Mouse (Mus musculus) testis, adult 2 months (tissue): ENCODE results near the gene Ndufb4. TPM values are rescaled to one million over a fixed set of nuclear protein-coding genes. Genes with fewer than 3 reads are reported as not detected.
A peak's percentile ranks its signal among the peaks of the same experiment; 100 is the strongest.

ENCODE experiments used
- H3K27ac ChIP-seq: fragments of 200-500 bp; 2 replicates; pipeline ENCODE4 v1.5.1; 2012; ENCODE audit warnings: low read depth, low read length; ENCODE audit not compliant: control insufficient read depth, insufficient read depth
- H3K27me3 ChIP-seq: fragments of 200-500 bp; 2 replicates; pipeline ENCODE4 v1.6.1; 2012; ENCODE audit warnings: mild to moderate bottlenecking, low read length, moderate library complexity; ENCODE audit not compliant: control insufficient read depth, insufficient read depth
- H3K36me3 ChIP-seq: fragments of 200-500 bp; 2 replicates; pipeline ENCODE4 v1.6.1; 2012; ENCODE audit warnings: mild to moderate bottlenecking, low read length; ENCODE audit not compliant: control insufficient read depth, insufficient read depth
- H3K4me1 ChIP-seq: fragments of 200-500 bp; 2 replicates; pipeline ENCODE4 v1.6.1; 2012; ENCODE audit warnings: low read length; ENCODE audit not compliant: control insufficient read depth, insufficient read depth
- H3K4me3 ChIP-seq: fragments of 200-500 bp; 2 replicates; pipeline ENCODE4 v1.5.1; 2012; ENCODE audit warnings: low read depth, mild to moderate bottlenecking, low read length, moderate library complexity, mixed read lengths; ENCODE audit not compliant: control insufficient read depth
- CTCF ChIP-seq: fragments of 200-500 bp; IDR thresholded peaks from 2 replicates; pipeline ENCODE4 v1.5.1; 2012; ENCODE audit warnings: low read depth, mild to moderate bottlenecking, inconsistent platforms, low read length, moderate library complexity; ENCODE audit not compliant: control insufficient read depth, insufficient read depth, insufficient replicate concordance
- POLR2A ChIP-seq: fragments of 200-500 bp; IDR thresholded peaks from 2 replicates; pipeline ENCODE4 v1.6.1; 2012; ENCODE audit warnings: low read depth, mild to moderate bottlenecking, inconsistent platforms, low read length, moderate library complexity; ENCODE audit not compliant: control insufficient read depth
- polyA plus RNA-seq: library from polyadenylated mRNA; depleted of rRNA; stranded (reverse); fragments of >200 nt; gene quantifications from 2 replicates; pipeline ENCODE4 v1.2.3, GENCODE M21; 2012

The Ndufb4 gene
- polyA plus RNA-seq, 1 experiment = 74.9 TPM

DNA sequence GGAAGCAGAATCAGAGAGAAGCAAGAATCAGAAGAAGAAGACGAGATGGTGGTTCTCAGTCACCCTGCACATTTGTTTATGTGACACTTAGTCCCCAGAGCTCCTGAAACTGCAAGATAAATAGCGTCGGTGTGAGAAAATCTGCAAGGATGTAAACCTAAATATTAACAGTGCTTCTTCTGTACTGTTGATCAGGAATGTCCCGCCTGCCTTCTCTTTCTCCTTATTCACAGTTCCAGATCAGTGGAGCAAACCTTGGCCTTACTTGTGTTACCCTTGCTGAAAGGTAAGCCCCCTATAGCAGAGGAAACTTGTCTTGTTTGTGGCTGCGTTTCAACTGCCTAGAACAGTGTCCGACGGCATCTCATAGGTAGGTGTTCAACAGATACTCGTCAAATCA lies 23.3 kb upstream of the Ndufb4 start:
- H3K36me3 ChIP-seq = no peaks in the 10 kb centered on the region
- no peak overlapping the region for H3K27ac ChIP-seq
- peaks cover 7% of the 10 kb centered on the region for H3K4me1 ChIP-seq
- no peak overlapping the region for H3K4me3 ChIP-seq
- TF ChIP-seq POLR2A = no peak
- H3K27me3 ChIP-seq = no peaks in the 10 kb centered on the region

DNA sequence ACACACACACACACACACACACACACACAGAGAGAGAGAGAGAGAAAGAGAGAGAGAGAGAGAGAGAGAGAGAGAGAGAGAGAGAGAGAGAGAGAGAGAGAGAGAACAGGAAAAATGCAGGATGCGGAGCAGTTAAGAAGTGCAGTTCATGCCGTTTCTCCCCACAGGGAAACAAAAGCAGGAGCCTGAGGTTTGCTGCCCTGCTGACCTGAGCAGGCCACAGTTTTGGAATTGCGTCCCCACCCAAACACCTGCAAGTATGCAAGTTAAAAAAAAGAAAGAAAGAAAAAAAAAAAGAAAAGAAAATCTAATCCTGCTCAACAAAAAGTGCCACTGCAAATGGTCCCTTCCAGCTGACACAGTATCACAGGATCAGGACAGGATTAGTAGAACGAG lies 22.4 kb upstream of the Ndufb4 start:
- no peak overlapping the region for H3K4me3 ChIP-seq
- TF ChIP-seq POLR2A = no peak
- TF ChIP-seq CTCF = no peak

DNA sequence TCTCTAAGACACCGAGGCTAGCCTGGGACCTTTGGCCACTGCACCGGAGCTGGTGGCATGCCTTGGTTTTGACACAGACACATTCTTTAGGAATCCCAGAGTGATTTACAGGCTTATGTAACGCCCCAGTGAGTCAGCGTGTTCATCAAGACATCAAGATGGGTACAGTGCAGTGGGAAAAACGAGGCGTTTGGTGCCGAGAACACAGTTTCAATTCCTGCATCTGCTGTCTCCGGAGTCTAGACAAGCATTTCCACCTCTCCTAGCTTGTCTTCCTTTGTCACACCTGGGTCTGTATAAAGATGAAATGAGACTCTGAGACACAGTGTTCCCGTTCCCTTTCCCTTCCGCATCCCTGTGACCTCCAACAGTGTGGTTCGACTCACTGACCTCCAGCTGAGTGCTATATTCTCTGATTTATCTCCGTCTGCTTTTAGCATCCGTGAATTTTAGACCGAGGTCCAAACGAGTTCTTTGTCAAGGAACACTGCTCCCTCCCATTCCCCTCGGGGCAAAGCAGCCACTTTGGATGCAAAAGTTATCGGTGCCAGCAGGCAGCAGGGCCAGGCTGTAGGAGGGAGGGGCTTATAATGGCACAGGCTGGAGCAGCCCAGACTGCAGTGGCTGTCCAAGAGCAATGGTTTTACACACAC lies 21.9 kb upstream of the Ndufb4 start:
- Histone ChIP-seq H3K27ac (no peak overlapping the region), H3K4me1 (peaks cover 7% of the 10 kb centered on the region), H3K36me3 (no peaks in the 10 kb centered on the region), H3K4me3 (peak overlapping the region; percentile 9; the same call in 1 of the 2 replicates), H3K27me3 (no peaks in the 10 kb centered on the region)
- TF ChIP-seq CTCF (no peak), POLR2A (no peak)

More for the DNA sequence above, 22.4 kb upstream of the Ndufb4 start:
- Histone ChIP-seq H3K36me3 (no peaks in the 10 kb centered on the region), H3K27me3 (no peaks in the 10 kb centered on the region), H3K27ac (no peak overlapping the region), H3K4me1 (peaks cover 7% of the 10 kb centered on the region)

DNA sequence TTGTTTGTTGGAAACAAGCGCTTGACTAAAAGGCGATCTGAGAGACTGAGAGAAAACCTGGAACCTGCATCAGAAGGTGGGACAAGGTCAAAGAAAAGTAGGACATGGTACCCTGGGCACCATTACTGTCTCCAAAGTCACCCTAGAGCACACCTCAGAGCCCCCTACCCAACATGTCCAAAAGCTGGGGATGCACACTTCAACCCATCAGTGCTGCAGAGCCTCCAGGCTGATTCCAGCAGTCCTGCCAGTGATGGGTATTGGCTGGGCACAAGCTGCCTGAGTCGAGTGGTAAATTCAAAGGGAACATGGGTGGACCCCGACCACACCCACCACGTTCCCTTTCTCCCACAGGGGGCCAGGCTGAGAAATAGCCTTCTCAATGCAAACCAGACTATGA lies 21.1 kb upstream of the Ndufb4 start:
- TF ChIP-seq CTCF (no peak), POLR2A (no peak)
- no peak overlapping the region for H3K4me3 ChIP-seq

DNA sequence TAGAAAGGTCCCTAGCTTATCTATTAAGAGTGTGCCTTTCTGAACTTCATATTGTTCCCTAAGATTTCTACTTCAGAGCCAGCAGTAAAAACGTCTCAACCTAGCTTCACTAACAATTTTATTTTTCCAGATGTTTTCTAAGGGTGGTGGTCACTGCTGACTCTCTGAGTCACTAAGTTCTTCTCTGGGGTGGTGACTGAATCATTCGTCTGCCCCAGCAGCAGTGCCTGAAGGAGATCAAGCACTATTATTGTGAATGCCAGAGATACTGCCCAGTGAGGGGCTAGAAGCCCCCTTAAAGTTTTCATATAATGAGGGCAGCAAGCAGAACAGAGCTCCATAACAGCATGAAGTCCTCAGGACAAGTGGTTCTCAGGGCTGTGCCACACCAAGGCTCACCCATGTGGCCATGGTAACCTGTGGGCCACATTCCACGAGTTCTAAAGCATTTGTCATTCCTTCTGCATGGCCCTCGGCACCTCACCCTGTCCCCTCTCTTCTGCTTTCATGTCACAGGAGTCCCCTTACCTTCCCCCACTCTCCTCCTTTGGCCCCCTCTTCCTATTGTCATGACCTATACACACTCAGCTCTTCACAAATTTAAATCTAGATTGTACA lies 16.5 kb upstream of the Ndufb4 start:
- H3K36me3 ChIP-seq = no peaks in the 10 kb centered on the region
- H3K4me3 ChIP-seq = no peak overlapping the region
- no peak for TF ChIP-seq CTCF
- TF ChIP-seq POLR2A = no peak
- H3K27me3 ChIP-seq = no peaks in the 10 kb centered on the region
- H3K27ac ChIP-seq = no peak overlapping the region
- no peaks in the 10 kb centered on the region; the same call in 1 of the 2 replicates for H3K4me1 ChIP-seq

More for the DNA sequence above, 21.1 kb upstream of the Ndufb4 start:
- Histone ChIP-seq H3K27ac (no peak overlapping the region), H3K27me3 (no peaks in the 10 kb centered on the region), H3K36me3 (no peaks in the 10 kb centered on the region), H3K4me1 (peaks cover 7% of the 10 kb centered on the region)

GRCm38 (mm10) chr16:37665394-37665935 lies 11.2 kb upstream of the Ndufb4 start:
- Histone ChIP-seq H3K27me3 (no peaks in the 10 kb centered on the region), H3K4me3 (no peak overlapping the region), H3K4me1 (no peaks in the 10 kb centered on the region), H3K36me3 (no peaks in the 10 kb centered on the region), H3K27ac (no peak overlapping the region)
- TF ChIP-seq CTCF (no peak), POLR2A (no peak)

- Histone ChIP-seq H3K4me3 (no peak overlapping the region), H3K27me3 (no peaks in the 10 kb centered on the region), H3K27ac (no peak overlapping the region), H3K36me3 (no peaks in the 10 kb centered on the region), H3K4me1 (no peaks in the 10 kb centered on the region)
- no peak for TF ChIP-seq POLR2A
- no peak for TF ChIP-seq CTCF
Measured at GRCm38 (mm10) chr16:37663643-37664459, 9.6 kb upstream of the Ndufb4 start.
